Mouse (Mus musculus) frontal cortex, adult (tissue): Measurements from ENCODE around the gene Adig.
A peak's percentile ranks its signal among the peaks of the same experiment; 100 is the strongest.

ENCODE experiments used
- ATAC-seq: cut with Nextera tagmentation; 2 replicates; pipeline ENCODE4 v1.9.2; 2017; ENCODE audit warnings: mild to moderate bottlenecking, moderate library complexity, mixed read lengths; ENCODE audit not compliant: low TSS enrichment

Adig gene

GRCm38 (mm10) chr2:158539433-158540305 lies 37.3 kb downstream of the Adig start:
- peak; percentile 88 for ATAC-seq

- no peak for ATAC-seq
Observed at GRCm38 (mm10) chr2:158541286-158541685, 38.9 kb downstream of the Adig start.

- no peak for ATAC-seq
Observed at GRCm38 (mm10) chr2:158545266-158545665, 42.9 kb downstream of the Adig start.

GRCm38 (mm10) chr2:158546751-158547150 lies 44.3 kb downstream of the Adig start:
- ATAC-seq: peak; percentile 87

GRCm38 (mm10) chr2:158550067-158550466 lies 47.7 kb downstream of the Adig start:
- ATAC-seq: peak; percentile 82; the same call in 1 of the 2 replicates

GRCm38 (mm10) chr2:158554366-158554765 lies 52.0 kb downstream of the Adig start:
- ATAC-seq: no peak

- no peak for ATAC-seq
Observed at GRCm38 (mm10) chr2:158555252-158555651, 52.8 kb downstream of the Adig start.

GRCm38 (mm10) chr2:158555812-158556211 lies 53.4 kb downstream of the Adig start:
- peak; percentile 71 for ATAC-seq

- ATAC-seq: peak; percentile 68
Observed at GRCm38 (mm10) chr2:158556225-158556624, 53.8 kb downstream of the Adig start.

- no peak for ATAC-seq
Observed at GRCm38 (mm10) chr2:158556750-158557149, 54.3 kb downstream of the Adig start.
